Mouse (Mus musculus) neural tube, embryonic 13.5 days (tissue): ENCODE measurements around the gene Gna11. TPM values are rescaled to one million over a fixed set of nuclear protein-coding genes. Genes with fewer than 3 reads are reported as not detected.

ENCODE experiments used
- ATAC-seq: fragments of 200-750 bp; cut with Nextera tagmentation; 2 replicates; pipeline ENCODE4 v1.8.0; 2017; ENCODE audit warnings: low read depth, mild to moderate bottlenecking, moderate TSS enrichment, moderate library complexity
- H3K27ac ChIP-seq: fragments of 300-500 bp; sonication (generic); replicated peaks from 2 replicates; pipeline ENCODE4 v1.5.1; 2015; ENCODE audit warnings: moderate library complexity, mild to moderate bottlenecking, inconsistent platforms
- H3K27me3 ChIP-seq: fragments of 300-500 bp; sonication (generic); 2 replicates; pipeline ENCODE4 v1.6.1; 2015; ENCODE audit warnings: mild to moderate bottlenecking, inconsistent platforms
- H3K36me3 ChIP-seq: fragments of 300-500 bp; sonication (generic); 2 replicates; pipeline ENCODE4 v1.6.1; 2015; ENCODE audit warnings: mild to moderate bottlenecking, inconsistent platforms
- H3K4me1 ChIP-seq: fragments of 300-500 bp; sonication (generic); replicated peaks from 2 replicates; pipeline ENCODE4 v1.6.1; 2015; ENCODE audit warnings: inconsistent platforms
- H3K4me2 ChIP-seq: fragments of 300-500 bp; sonication (generic); 2 replicates; pipeline ENCODE4 v1.6.1; 2015; ENCODE audit warnings: inconsistent platforms, mild to moderate bottlenecking, moderate library complexity
- H3K4me3 ChIP-seq: fragments of 300-500 bp; sonication (generic); 2 replicates; pipeline ENCODE4 v1.5.1; 2015; ENCODE audit warnings: mild to moderate bottlenecking, inconsistent platforms
- H3K9ac ChIP-seq: fragments of 300-500 bp; sonication (generic); 2 replicates; pipeline ENCODE4 v1.6.1; 2015; ENCODE audit warnings: moderate library complexity, mild to moderate bottlenecking, inconsistent platforms
- H3K9me3 ChIP-seq: fragments of 300-500 bp; sonication (generic); 2 replicates; pipeline ENCODE4 v1.6.1; 2016; ENCODE audit warnings: inconsistent platforms
- WGBS: fragments of 180-500 bp; shearing (Covaris S2); methylation state at CpG from one replicate; pipeline ENCODE4 v1.1.7; 2015; 5-methylcytosine and 5-hydroxymethylcytosine counted together
- polyA plus RNA-seq: library from polyadenylated mRNA; unstranded; fragments of >200 nt; fragmentation: Nextera tagmentation; extraction: Ambion mirVana; gene quantifications from 2 replicates; pipeline ENCODE4 v1.2.1, GENCODE M21; 2015

Gna11 gene
- polyA plus RNA-seq, 1 experiment from 2014 or later, result 81.6 TPM

DNA sequence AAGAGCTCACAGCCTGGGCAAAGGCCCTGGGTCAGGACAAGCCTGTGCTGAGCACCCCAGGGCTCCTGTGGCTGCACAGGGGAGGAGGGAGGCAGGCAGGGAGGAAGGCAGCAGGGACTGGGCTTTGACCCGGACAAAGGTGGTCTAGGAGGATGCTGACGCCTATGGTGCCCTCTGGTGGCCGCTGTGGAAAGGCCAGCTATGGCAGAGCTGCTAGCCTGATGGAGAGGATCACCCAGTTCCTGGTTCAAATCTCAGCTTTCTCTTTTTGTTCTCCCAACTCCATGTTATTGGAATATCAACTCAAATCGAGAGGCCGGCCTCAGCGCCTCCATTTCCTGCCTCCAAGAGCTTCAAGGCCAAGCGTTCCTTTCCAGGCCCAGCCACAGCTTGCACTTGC is 5.3 kb upstream of the Gna11 start:
- Histone ChIP-seq H3K9me3 (no peaks in the 10 kb centered on the region), H3K27me3 (0 out of 2 replicates have a peak, but pooled peaks cover 3% of the 10 kb centered on the region), H3K9ac (no peak overlapping the region), H3K4me2 (no peak overlapping the region), H3K4me1 (0 out of 2 replicates have a peak, but pooled peaks cover 4% of the 10 kb centered on the region), H3K4me3 (no peak overlapping the region), H3K27ac (no peak overlapping the region), H3K36me3 (no peaks in the 10 kb centered on the region)
- ATAC-seq, result no peak
- 14% methylated on average over 7 of the region's 7 CpGs for WGBS

DNA sequence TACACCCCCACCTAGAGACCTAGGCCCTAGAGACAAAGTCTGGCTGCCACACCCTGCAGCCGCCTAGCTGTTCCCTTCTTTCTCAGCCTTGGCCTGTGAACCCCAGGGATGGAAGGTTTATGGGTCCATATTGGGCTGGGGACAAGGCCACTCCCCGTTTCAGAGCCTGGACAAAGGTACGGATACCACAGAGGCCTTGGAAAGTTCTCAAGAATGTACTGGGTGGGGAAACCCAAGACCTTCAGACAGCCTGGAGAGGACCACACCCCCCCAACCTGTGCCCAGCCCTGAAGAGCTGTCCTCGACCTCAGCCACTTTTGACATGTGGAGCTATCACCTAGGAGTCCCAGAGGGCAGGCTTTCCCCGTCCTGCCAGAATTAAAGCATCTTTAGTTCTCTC is 4.0 kb upstream of the Gna11 start:
- H3K9me3 ChIP-seq, result no peaks in the 10 kb centered on the region
- no peak for ATAC-seq
- peaks cover 9% of the 10 kb centered on the region for H3K4me1 ChIP-seq
- H3K4me2 ChIP-seq, result no peak overlapping the region
- 69% methylated on average over 5 of the region's 5 CpGs for WGBS
- peak overlapping the region; percentile 22; the same call in 1 of the 2 replicates for H3K9ac ChIP-seq
- 0 out of 2 replicates have a peak, but pooled peaks cover 3% of the 10 kb centered on the region for H3K27me3 ChIP-seq
- H3K4me3 ChIP-seq, result no peak overlapping the region
- H3K27ac ChIP-seq, result no peak overlapping the region
- H3K36me3 ChIP-seq, result no peaks in the 10 kb centered on the region

DNA sequence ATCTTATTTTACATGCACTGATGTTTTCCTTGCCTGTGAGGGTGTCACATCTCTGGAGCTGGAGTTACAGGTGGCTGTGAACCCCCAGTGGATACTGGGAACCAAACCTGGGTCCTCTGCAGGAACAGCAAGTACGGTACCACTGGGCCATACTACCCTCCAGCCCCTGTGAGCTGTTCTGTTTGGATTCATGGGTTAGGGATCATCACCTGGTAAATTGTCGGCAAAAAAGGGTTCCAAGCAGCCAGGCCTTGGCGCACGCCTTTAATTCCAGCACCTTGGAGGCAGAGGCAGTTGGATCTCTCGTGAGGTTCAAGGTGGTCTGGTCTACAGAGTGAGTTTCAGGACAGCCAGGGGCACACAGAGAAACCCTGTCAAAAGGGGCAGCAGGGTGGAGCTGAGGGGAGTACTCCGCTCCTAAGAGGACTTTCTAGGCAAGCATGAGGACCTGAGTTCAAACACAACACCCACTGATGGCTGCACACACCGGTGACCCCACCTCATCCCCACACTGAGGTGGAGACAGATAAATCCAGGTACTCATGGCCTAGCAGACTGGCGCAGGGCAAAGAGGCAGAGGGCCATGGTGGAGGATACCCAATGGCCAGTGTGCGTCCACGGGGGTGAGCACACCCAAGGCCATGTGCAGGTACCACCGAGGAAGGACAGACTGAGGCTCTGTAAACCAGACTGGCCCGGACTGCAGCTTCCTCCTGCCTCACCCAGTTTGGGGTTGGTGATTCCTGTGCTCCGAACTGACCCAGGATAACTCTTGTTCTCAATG is 2.0 kb upstream of the Gna11 start:
- no peak overlapping the region for H3K4me2 ChIP-seq
- H3K9ac ChIP-seq, result peak overlapping the region; percentile 49; the same call in 1 of the 2 replicates
- ATAC-seq, result no peak
- H3K9me3 ChIP-seq, result no peaks in the 10 kb centered on the region
- H3K27ac ChIP-seq, result no peak overlapping the region
- H3K4me1 ChIP-seq, result peaks cover 29% of the 10 kb centered on the region
- no peak overlapping the region for H3K4me3 ChIP-seq
- 0 out of 2 replicates have a peak, but pooled peaks cover 3% of the 10 kb centered on the region for H3K27me3 ChIP-seq
- WGBS, result 91% methylated on average over 13 of the region's 13 CpGs
- no peaks in the 10 kb centered on the region for H3K36me3 ChIP-seq

DNA sequence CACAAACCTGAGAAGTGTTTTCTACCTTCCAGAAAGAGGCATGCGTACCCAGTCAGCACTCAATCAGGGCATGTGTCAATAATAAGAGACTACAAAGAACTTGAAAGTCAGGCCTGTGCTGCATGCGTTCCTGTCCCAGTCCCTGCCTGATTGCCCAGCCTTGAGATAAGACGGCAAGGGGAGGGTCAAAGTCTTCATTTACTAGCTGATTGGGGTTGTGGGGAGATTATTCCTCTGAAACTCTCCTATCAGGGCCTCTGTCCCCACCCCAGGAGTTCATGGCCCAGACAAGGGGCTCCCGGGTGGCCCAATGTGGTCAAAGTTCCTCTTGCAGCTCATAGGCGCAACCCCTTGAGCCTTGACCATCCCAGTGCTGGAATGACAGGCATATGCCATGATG is 1.3 kb upstream of the Gna11 start:
- Histone ChIP-seq H3K4me2 (no peak overlapping the region), H3K27me3 (0 out of 2 replicates have a peak, but pooled peaks cover 3% of the 10 kb centered on the region), H3K4me1 (peaks cover 35% of the 10 kb centered on the region), H3K4me3 (no peak overlapping the region), H3K9ac (peak overlapping the region; percentile 49; the same call in 1 of the 2 replicates), H3K36me3 (no peaks in the 10 kb centered on the region), H3K27ac (peak overlapping the region; percentile 28; the same call in 1 of the 2 replicates), H3K9me3 (no peaks in the 10 kb centered on the region)
- 85% methylated on average over 5 of the region's 5 CpGs for WGBS
- ATAC-seq, result no peak

DNA sequence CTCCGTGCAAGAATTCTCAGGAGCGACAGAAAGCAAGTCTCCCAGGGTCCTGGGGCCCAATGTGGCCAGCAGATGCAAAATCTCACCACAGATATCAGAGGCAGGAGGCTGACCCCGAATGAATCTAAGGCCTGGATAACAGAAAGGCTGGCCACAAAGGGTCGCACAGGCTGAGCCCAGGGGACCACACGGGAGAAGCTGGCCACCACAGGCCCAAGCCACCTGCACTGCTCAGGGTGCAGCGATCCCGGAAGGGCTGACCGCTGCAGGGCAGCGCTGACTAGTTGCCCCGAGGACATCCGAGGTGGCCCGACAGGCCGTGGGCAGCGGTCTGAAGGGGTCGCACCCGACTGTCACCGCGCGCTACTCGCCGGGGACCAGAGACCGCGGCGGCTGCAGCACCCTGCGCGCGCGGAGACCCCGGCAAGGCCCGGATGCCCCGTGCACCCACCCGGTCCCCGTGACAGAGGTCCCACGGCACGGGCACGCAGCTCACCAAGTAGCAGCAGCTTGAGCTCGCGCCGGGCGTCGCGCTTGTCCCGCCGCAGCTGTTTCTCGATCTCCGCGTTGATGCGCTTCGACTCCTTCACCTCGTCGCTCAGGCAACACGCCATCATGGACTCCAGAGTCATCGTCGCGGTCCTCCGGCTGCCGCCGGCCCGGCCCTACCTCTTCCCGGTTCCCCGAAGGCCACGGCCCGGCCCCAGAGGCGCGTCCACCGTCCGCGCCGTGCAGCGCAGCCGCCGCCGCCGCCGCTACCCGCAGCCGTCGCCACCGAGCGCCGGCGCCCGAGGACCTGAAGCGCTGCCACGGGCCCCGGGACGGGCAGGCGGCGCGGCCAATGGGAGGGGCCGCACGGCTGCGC is 462 bp downstream of the Gna11 start:
- ATAC-seq, result peak; percentile 21
- peak overlapping the region; percentile 89 for H3K27ac ChIP-seq
- peak overlapping the region; percentile 98 for H3K9ac ChIP-seq
- under 1% methylated on average over 91 of the region's 93 CpGs for WGBS
- H3K4me1 ChIP-seq, result peaks cover 42% of the 10 kb centered on the region
- peak overlapping the region; percentile 94 for H3K4me3 ChIP-seq
- H3K36me3 ChIP-seq, result no peaks in the 10 kb centered on the region
- 0 out of 2 replicates have a peak, but pooled peaks cover 3% of the 10 kb centered on the region for H3K27me3 ChIP-seq
- H3K4me2 ChIP-seq, result peak overlapping the region; percentile 99
- H3K9me3 ChIP-seq, result no peaks in the 10 kb centered on the region

DNA sequence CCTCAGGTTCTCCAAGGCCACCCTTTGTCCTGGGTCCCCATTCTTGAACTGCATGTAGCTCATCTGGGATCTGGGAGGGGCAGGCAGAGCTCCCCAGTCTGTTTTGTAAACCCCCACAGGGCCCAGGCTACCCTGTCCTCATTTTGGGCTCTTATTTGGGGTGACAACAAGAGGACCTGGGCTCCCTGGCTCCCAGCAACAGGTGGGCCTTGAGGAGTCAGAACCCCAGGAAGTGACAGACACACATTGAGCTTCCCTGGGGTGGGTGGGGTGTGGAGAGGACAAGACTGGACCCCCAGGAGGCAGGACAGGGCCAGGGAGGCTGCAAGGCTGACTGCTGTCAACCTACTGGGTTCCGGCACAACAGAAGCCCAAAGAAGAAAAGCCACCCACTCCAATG is 1.4 kb downstream of the Gna11 start:
- peak overlapping the region; percentile 99 for H3K4me2 ChIP-seq
- 81% methylated on average over 1 of the region's 1 CpGs for WGBS

DNA sequence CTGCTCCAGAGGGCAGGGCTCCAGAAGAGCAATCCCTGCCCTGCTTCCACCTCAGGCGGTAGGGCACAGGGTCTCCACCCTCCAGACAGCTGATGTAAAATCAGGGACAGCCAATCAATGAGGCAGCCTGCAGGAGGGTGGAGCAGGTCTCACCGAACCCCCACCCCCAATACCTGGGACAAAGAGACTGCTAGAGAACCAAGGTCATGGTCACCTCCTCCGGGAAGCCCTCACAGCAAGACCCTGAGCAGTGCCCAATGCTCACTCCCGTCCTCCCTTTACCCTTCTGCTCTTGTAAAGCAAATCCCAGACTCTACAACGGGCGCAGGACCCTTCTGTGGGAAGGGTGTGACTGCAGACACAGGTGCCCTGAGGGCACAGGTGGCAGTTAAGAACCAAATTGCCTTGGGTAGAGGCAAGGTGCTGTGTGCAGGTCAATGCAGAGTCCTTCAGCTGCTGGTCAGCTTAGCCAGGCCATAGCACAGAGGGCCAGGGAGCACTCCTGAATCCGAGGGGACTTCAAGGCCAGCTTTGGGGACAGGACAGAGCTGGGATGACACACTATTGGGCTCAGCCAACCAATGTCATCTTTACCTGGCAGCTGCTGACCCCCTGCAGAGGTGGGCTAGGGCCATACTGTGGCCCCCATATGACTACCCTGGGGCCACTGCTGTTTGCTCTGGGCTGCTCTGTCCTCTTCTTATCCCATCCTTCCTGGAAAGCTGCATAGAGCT is 2.1 kb downstream of the Gna11 start:
- H3K27ac ChIP-seq, result no peak overlapping the region
- WGBS, result 78% methylated on average over 7 of the region's 7 CpGs
- no peaks in the 10 kb centered on the region for H3K27me3 ChIP-seq
- peaks cover 42% of the 10 kb centered on the region for H3K4me1 ChIP-seq
- H3K9me3 ChIP-seq, result no peaks in the 10 kb centered on the region
- ATAC-seq, result no peak
- no peaks in the 10 kb centered on the region for H3K36me3 ChIP-seq
- peak overlapping the region; percentile 94 for H3K4me3 ChIP-seq
- peak overlapping the region; percentile 99 for H3K4me2 ChIP-seq
- peak overlapping the region; percentile 98 for H3K9ac ChIP-seq

More for the DNA sequence above, 1.4 kb downstream of the Gna11 start:
- Histone ChIP-seq H3K9me3 (no peaks in the 10 kb centered on the region), H3K4me3 (peak overlapping the region; percentile 94), H3K36me3 (no peaks in the 10 kb centered on the region), H3K27me3 (no peaks in the 10 kb centered on the region), H3K9ac (peak overlapping the region; percentile 98), H3K27ac (no peak overlapping the region), H3K4me1 (peaks cover 42% of the 10 kb centered on the region)
- no peak for ATAC-seq

DNA sequence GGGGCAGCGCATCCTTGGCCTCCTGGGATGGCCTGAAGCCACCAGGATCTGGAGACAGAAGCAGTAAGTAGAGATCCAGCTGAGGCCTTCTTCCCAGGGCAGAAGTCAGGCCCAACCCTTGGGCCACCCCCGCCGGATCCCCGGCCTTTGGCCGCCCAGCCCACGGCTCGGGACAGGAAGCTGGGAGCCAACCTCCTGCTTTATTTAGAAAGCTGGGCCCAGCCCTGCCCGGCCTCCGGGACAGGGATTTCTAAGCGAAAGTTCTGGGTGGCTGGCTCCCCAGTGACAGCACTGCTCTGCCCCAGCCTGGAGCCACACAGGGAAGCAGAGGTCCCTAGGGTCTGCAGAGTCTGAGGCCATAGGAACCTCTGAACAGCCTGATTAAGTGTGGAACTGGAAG is 3.2 kb downstream of the Gna11 start:
- Histone ChIP-seq H3K4me2 (peak overlapping the region; percentile 15), H3K36me3 (no peaks in the 10 kb centered on the region), H3K9ac (0 out of 2 replicates have a peak overlapping the region, but pooled peaks have one; percentile 52), H3K4me3 (no peak overlapping the region), H3K9me3 (no peaks in the 10 kb centered on the region), H3K27me3 (no peaks in the 10 kb centered on the region), H3K4me1 (peaks cover 42% of the 10 kb centered on the region), H3K27ac (no peak overlapping the region)
- ATAC-seq, result no peak
- WGBS, result 80% methylated on average over 10 of the region's 10 CpGs

DNA sequence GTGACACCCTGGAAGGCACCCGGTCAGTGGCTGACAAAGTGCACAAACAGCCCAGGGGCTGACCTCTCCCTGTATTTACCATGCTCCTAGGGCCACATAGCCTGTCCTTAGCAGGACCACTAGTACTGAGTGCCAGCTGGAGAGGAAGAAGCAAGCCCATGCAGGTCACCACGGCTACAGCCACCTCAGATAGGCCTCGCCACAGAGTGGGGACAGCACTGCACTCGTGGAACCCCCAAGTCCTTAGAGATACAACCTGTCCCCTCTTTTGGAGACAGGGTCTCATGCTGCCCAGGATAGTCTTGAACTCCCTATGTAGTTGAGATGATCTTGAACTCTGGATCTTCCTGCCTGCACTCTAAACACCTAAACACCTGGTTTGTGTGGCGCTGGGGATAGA is 3.6 kb downstream of the Gna11 start:
- 0 out of 2 replicates have a peak overlapping the region, but pooled peaks have one; percentile 52 for H3K9ac ChIP-seq
- H3K9me3 ChIP-seq, result no peaks in the 10 kb centered on the region
- no peak for ATAC-seq
- H3K4me1 ChIP-seq, result peaks cover 42% of the 10 kb centered on the region
- no peaks in the 10 kb centered on the region for H3K27me3 ChIP-seq
- H3K4me2 ChIP-seq, result peak overlapping the region; percentile 15; the same call in 1 of the 2 replicates
- H3K4me3 ChIP-seq, result no peak overlapping the region
- 89% methylated on average over 5 of the region's 5 CpGs for WGBS
- no peaks in the 10 kb centered on the region for H3K36me3 ChIP-seq
- H3K27ac ChIP-seq, result no peak overlapping the region

DNA sequence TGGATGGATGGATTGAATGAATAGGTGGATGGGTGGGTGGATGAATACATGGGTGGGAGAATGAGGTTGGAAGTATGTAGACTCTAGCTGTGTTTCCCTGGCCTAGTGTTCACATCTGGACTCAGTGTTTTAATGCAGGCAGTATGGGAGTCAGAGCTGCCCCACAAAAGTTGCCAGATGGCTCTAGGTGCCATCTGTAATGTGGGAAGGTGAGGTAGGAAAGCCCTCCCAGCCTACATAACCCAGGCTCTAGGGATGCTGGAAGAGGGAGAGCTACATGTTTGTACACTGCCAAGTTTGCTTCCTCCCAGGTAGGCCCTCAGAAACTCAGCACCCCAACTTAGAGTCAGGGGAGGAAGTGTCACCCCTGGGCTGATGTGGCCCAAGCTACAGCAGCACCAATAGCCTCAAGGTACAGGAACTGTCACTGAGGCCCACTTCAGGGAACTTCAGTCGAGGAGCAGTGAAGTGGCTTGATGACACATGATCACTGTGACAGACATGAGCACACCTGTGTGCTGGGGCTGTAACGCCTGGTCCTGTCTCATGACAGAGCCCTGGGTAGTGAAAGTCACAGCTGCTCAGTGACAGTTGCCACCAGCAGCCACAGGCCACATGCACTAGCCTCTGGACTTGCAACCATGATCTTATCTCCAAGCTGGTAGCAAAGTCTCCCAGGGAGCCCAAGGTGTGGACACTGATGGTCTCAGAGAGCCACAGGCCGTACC is 6.5 kb downstream of the Gna11 start:
- no peak for ATAC-seq
- no peak overlapping the region for H3K27ac ChIP-seq
- no peak overlapping the region for H3K4me2 ChIP-seq
- no peaks in the 10 kb centered on the region for H3K27me3 ChIP-seq
- no peak overlapping the region for H3K4me3 ChIP-seq
- H3K9me3 ChIP-seq, result no peaks in the 10 kb centered on the region
- WGBS, result 88% methylated on average over 3 of the region's 3 CpGs
- no peak overlapping the region for H3K9ac ChIP-seq
- H3K4me1 ChIP-seq, result peaks cover 36% of the 10 kb centered on the region
- H3K36me3 ChIP-seq, result peaks cover 15% of the 10 kb centered on the region; the same call in 1 of the 2 replicates

DNA sequence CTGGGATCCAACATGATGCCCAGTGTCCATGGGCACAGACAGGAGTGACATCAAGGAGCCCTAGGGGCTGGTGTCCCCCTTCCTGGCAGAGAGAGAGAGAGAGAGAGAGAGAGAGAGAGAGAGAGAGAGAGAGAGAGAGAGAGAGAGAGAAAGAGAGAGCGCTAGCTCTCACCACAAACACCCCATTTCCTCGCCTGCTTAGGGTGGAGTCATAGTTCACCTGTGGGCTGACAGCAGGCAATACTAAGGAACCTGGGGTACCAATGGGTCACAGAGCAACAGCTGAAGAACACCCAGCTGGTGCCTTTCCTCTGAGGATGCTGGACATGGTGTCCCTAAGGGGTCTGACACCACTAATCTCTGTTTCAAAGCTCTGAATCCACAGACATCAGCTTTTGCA is 7.6 kb downstream of the Gna11 start:
- no peak overlapping the region for H3K9ac ChIP-seq
- no peaks in the 10 kb centered on the region for H3K27me3 ChIP-seq
- H3K4me2 ChIP-seq, result no peak overlapping the region
- H3K36me3 ChIP-seq, result peaks cover 26% of the 10 kb centered on the region
- no peak for ATAC-seq
- WGBS, result 100% methylated on average over 2 of the region's 2 CpGs
- H3K4me1 ChIP-seq, result peaks cover 25% of the 10 kb centered on the region
- no peaks in the 10 kb centered on the region for H3K9me3 ChIP-seq
- no peak overlapping the region for H3K4me3 ChIP-seq
- H3K27ac ChIP-seq, result no peak overlapping the region
